Mouse (Mus musculus): ENCODE measurements at regions not wholly inside any gene's neighbourhood (a gene's known extent, or its start where the extent isn't known, plus 50 kb on each side); places are given as distances from the start of the nearest gene placed in this dataset.

- no peak for DNase-seq (ENCODE audit: low spot score)
- intact Hi-C loops (cut with DNase I): no loop called here
Measured at GRCm38 (mm10) chr2:45925791-45926480, 808.7 kb upstream of the Zeb2 start.

GRCm38 (mm10) chr2:45908871-45909270 is 791.7 kb upstream of the Zeb2 start:
- DNase-seq (ENCODE audit: low spot score): no peak
- intact Hi-C loops (cut with DNase I): no loop called here

DNA sequence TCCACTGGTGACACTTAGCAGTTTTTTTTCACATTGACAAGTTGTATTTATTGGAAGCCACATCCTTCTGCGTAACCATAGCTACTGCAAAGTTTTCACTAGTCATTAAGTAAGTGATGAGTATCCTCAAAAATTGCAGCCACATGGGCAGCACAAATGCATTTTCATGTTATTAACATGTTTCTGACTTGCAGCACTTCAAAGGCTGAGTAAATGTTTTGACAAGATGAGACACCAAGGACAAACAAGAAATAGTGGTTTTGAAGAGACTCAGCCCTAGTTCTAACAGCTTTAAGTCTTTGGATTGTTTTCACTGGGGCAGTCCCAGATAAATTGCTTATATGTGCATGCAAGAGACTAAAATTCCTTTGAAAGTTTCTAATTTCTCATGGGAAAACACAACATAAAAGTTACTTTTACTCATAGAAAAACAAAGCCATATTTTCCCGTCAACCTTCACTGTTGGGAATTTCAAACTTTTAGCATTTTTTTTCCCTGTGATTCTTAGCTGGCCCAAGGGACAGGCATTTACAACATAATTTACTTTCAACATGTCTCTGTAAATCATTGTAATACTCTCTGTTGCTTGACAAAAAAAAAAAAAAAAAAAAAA is 787.5 kb upstream of the Zeb2 start:
- intact Hi-C loops (cut with DNase I): no loop called here
- no peak for DNase-seq (ENCODE audit: low spot score)

GRCm38 (mm10) chr2:45904090-45904489 is 786.9 kb upstream of the Zeb2 start:
- intact Hi-C loops (cut with DNase I): no loop called here
- DNase-seq (ENCODE audit: low spot score): no peak

DNA sequence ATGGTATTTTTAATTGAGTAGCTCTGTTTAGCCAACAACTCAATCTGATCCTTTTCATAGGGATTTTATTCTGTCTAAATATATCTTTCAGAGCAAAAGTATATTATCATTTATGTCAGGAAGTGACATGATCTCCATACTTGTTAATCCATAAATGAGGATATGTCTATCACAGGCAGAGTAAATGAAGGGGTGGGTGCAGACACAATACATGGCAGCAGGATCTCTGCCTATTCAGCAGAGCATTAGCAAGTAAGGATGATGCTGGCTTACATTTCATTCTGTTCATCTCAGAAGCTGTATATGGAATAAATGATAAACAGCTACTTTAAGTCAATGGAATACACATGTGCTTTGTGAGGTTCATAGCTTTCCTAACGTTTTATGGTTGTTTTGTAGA is 786.2 kb upstream of the Zeb2 start:
- intact Hi-C loops (cut with DNase I): no loop called here
- no peak for DNase-seq (ENCODE audit: low spot score)

DNA sequence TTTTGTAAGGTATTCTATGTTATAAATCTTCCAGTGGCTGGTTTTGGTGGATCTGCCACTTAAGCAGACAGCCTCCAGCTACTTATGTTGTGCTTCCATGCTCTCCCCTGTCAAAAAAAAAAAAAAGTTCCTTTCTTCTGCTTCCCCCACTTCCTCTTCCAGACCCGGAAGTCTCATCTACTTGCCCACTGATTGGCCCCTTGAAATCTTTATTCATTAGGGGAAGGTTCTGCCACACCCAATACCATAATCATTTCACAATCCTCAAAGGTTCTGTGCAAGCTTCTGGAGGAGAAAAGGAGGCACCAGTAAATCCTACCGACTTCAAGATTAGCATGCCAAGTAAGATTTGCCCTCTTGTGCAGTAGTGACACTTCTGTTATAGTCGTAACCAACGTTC is 784.7 kb upstream of the Zeb2 start:
- intact Hi-C loops (cut with DNase I): no loop called here
- no peak for DNase-seq (ENCODE audit: low spot score)

DNA sequence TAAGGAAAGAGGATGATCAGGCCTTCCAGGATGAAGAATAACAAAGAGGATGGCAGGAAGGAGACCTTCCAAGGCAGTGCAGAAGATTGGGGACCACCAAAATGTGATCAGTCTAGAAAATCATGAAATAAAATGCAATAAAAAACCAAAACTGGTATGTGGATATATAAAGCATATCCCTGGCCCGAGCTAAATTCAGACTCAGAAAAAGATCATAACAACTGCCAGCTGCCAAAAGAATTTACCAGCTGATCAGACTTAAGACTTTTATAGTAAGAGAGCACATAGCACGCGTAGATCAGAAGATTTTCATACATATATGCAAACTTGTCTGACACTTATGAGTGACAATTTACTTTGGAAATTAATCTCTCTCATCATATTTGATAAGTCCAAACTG is 767.5 kb upstream of the Zeb2 start:
- intact Hi-C loops (cut with DNase I): no loop called here
- DNase-seq (ENCODE audit: low spot score): no peak

DNA sequence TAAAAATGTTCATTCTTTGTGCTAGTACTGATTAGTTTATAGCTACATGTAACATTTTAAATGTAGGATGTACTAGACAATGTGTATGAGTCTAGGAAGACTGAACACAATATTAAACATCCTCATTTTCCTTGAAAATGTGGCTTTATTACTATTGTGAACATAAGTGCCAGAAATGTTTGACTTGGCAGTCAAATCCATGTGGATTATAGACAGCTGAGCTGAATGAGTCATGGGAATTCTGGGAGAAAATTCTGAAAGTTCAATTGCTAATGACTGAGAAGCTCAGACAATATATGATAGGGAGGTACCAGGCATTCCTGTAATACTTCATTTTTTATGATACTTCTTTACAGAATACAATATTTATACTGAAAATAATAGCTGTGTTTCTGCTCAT is 761.5 kb upstream of the Zeb2 start:
- DNase-seq (ENCODE audit: low spot score): no peak

DNA sequence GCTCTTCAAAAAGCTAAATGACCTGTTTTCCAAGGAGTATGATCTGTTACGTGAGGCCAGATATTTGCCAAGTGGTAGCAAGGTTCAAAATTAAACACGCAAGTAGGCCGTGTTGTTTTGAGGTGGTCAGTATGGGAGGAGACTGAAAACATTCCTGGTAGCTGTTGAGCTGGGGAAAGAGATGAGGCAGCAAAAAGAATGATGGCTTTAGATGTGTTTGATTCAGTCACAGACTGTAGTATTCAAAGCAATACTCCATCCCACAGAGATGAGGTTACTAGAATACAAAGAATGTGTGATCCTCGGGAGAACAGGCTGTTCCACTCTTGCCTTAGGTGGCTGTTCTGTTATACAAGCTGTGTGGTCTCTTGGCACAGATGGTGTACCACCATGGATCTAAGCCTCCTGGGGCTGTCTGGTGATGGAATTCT is 742.7 kb upstream of the Zeb2 start:
- intact Hi-C loops (cut with DNase I): no loop called here
- no peak for DNase-seq (ENCODE audit: low spot score)

More for the DNA sequence above, 761.5 kb upstream of the Zeb2 start:
- intact Hi-C loops (cut with DNase I): no loop called here

DNA sequence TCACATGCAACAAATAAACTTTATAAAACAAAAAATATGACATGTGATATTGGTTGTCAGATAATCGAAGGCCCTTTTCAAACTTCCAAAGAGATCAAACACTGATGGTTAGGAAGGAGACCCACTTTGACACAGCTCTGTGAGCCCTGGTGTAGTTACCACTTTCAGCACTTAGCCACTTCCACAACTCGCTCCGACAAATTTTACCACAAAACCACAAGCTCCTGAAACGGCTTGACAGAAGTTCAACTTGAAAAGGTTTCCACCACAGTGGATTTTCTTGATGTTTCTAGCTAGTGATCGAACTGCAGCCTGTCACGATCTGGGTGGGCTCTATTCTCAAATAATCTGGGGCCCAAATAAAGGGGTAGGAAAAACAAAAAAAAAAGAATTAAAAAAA is 742.2 kb upstream of the Zeb2 start:
- DNase-seq (ENCODE audit: low spot score): no peak
- intact Hi-C loops (cut with DNase I): no loop called here

DNA sequence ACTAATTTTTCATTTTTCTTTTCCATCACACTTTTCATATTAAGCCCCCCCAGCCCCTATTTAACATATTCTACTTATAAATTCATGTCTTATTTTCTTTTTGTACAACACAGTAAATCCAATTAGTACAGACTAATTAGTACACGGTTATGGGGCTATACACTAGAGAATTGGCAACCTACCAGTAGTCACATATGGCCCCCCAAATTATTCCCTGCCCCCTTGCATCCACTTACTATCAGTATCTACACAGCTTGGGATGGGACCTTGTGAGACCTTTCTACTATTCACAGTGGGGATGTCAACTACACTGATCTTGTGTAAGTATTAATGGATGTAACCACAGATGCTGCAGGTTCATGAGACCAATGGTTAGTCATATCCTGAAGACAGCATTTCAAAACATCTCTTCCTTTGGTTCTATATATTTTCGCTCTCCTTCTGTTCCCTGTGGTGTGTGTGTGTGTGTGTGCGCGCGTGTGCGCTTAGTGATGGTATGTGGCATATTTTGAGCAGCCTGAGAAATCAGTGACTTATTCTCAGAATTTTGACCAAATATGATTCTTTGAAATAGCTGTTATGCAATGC is 732.9 kb upstream of the Zeb2 start:
- intact Hi-C loops (cut with DNase I): no loop called here

GRCm38 (mm10) chr2:45840389-45840788 is 723.2 kb upstream of the Zeb2 start:
- intact Hi-C loops (cut with DNase I): no loop called here
- no peak for DNase-seq (ENCODE audit: low spot score)

More for the DNA sequence above, 732.9 kb upstream of the Zeb2 start:
- DNase-seq (ENCODE audit: low spot score): no peak

DNA sequence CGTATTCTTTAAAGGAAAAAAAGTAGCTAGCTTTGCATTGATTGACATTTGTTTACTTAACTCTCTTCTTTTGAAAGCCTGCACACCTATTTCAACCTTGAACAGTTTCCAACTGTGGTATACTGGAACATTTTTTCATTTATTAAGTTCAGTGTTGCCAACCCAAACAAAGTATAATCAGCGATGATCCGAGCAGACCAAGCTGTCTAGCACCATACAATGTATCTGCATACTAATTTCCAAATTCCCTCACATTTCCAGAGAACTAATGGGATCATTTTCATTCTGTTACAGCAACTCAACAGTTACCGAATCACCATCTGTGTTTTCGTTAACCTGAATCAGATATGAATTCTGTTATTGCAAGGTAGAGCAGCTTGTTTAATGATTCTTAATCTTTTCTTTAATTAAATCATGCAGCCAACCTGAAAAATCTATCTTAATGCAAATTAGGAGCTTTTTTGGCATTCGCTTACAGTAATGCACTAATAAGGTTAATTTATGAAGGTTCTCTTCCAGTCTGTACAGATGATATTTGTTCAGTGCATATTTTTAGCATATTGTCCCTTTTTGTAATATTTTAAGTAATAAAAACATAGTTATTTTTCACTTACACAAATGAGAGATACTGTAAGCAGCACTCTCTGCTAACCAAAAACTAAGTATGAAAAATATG is 719.5 kb upstream of the Zeb2 start:
- intact Hi-C loops (cut with DNase I): no loop called here

DNA sequence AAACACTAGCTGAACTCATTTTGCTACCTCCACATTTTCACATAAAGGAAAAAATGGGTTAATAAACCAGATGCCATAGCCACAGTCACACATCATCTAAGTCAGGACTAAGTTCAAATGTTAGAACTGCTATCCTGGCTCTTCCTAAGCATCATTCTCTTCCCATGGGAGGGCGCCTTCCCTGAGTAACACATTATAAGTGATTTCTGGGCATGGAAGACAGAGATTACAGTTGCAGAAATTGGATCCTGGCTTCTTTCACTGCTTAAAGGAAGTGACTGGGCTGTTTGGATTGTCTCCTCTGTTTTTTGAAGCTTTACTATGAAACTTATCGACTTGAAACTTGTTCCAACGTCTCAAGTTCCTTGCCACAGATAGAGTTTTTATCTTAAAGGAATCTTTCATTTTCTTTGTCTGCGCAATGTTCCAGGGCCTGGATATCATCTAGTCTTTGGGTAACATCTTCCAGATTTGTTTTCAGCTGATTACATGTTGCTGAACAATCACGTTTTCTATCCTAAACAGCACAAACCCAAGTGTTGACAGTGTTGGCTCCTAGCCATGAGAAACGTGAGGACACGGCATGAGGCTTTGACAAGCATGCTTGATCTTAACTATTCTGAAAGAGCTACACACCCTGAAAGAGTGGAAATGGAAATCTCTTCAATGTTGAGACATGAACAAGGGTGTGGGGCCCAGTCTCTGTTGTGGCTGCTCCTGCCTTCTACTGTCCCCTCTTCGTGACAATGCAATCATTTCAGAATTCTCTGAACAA is 700.9 kb upstream of the Zeb2 start:
- DNase-seq (ENCODE audit: low spot score): no peak
- intact Hi-C loops (cut with DNase I): no loop called here

More for the DNA sequence above, 719.5 kb upstream of the Zeb2 start:
- no peak for DNase-seq (ENCODE audit: low spot score)

DNA sequence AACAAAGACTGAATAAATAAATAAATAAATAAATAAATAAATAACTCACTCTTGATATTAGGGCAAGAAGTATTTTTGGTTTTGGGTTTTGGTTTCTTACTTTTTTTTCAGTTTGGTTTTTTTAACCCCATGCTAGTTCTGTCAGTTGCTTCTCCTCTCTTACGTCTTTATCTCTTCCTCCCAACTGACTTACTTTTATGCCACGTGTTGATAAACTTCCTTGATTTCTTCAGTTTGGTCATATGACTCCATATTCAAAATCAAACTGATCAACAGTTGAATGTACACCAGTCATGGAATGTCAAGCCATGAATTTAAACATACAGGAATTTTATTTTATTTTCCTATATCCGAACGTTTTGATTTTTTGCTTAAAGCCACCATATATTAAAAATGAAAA is 697.5 kb upstream of the Zeb2 start:
- intact Hi-C loops (cut with DNase I): no loop called here
- no peak for DNase-seq (ENCODE audit: low spot score)

- intact Hi-C loops (cut with DNase I): no loop called here
- DNase-seq (ENCODE audit: low spot score): no peak
Measured at GRCm38 (mm10) chr2:45805329-45805728, 688.1 kb upstream of the Zeb2 start.

GRCm38 (mm10) chr2:45800131-45800530 is 682.9 kb upstream of the Zeb2 start:
- no peak for DNase-seq (ENCODE audit: low spot score)
- intact Hi-C loops (cut with DNase I): no loop called here

GRCm38 (mm10) chr2:45793561-45793960 is 676.4 kb upstream of the Zeb2 start:
- no peak for DNase-seq (ENCODE audit: low spot score)
- intact Hi-C loops (cut with DNase I): no loop called here

- no peak for DNase-seq (ENCODE audit: low spot score)
- intact Hi-C loops (cut with DNase I): no loop called here
Measured at GRCm38 (mm10) chr2:45789739-45790138, 672.5 kb upstream of the Zeb2 start.

DNA sequence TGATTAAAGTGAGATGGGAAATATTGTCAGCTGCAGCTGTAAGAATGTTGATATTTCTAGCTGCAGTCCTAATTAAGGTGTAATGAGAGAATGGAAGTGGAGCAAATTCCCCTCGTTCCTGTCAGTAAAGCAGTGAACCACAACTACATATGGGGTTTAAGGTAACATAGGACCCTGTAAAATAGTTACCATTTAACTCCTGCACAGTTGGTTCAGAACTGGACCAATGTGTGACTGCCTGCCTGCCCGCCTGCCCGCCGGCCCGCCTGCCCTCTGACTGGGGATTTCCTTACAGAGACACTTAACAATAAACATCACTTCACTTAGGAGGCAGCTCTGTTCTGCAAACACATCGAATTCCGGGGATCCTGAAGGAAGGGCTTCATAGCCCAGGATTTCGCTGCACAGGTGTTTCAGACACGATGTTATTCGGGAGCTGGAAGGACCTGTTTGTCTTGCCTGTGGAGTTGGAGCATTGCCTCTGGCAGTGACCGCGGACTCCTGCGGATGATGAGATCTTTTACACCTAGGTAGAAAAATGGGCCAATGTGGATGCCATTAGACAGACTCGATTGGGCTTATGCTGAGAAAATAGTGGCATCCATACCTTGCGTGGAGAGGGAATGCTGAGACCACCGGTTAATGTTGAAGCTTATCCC is 670.7 kb upstream of the Zeb2 start:
- intact Hi-C loops (cut with DNase I): no loop called here
- DNase-seq (ENCODE audit: low spot score): no peak
